Mouse (Mus musculus) forebrain, embryonic 12.5 days (tissue): ENCODE results near the gene Tbc1d10a. TPM values are rescaled to one million over a fixed set of nuclear protein-coding genes. Genes with fewer than 3 reads are reported as not detected.

Experiments used
- ATAC-seq: fragments of 200-750 bp; cut with Nextera tagmentation; 2 replicates; pipeline ENCODE4 v1.8.0; 2017; ENCODE audit warnings: moderate TSS enrichment; ENCODE audit not compliant: low FRiP score
- H3K27ac ChIP-seq: fragments of 300-500 bp; sonication (generic); 2 replicates; pipeline ENCODE4 v1.5.1; 2016; ENCODE audit warnings: mild to moderate bottlenecking
- H3K27me3 ChIP-seq: fragments of 300-500 bp; sonication (generic); 2 replicates; pipeline ENCODE4 v1.6.1; 2016; ENCODE audit warnings: mild to moderate bottlenecking
- H3K36me3 ChIP-seq: fragments of 300-500 bp; sonication (generic); replicated peaks from 2 replicates; pipeline ENCODE4 v1.6.1; 2016; ENCODE audit warnings: mild to moderate bottlenecking
- H3K4me1 ChIP-seq: fragments of 300-500 bp; sonication (generic); 2 replicates; pipeline ENCODE4 v1.6.1; 2016
- H3K4me2 ChIP-seq: fragments of 300-500 bp; sonication (generic); 2 replicates; pipeline ENCODE4 v1.6.1; 2016; ENCODE audit warnings: mild to moderate bottlenecking, moderate library complexity
- H3K4me3 ChIP-seq: fragments of 300-500 bp; sonication (generic); replicated peaks from 2 replicates; pipeline ENCODE4 v1.5.1; 2016; ENCODE audit warnings: mild to moderate bottlenecking
- H3K9ac ChIP-seq: fragments of 300-500 bp; sonication (generic); 2 replicates; pipeline ENCODE4 v1.6.1; 2016; ENCODE audit warnings: mild to moderate bottlenecking
- H3K9me3 ChIP-seq: fragments of 300-500 bp; sonication (generic); 2 replicates; pipeline ENCODE4 v1.6.1; 2016
- WGBS: fragments of 180-500 bp; shearing (Covaris S2); methylation state at CpG from one replicate; pipeline ENCODE4 v1.1.7; 2016; 5-methylcytosine and 5-hydroxymethylcytosine counted together
- polyA plus RNA-seq: library from polyadenylated mRNA; unstranded; fragments of >200 nt; fragmentation: Nextera tagmentation; extraction: Ambion mirVana; gene quantifications from 2 replicates; pipeline ENCODE4 v1.2.1, GENCODE M21; 2016

The Tbc1d10a gene
- polyA plus RNA-seq, 1 experiment from 2014 or later = 26.7 TPM

- Histone ChIP-seq H3K36me3 (no peaks in the 10 kb centered on the region), H3K9ac (no peak overlapping the region), H3K27ac (no peak overlapping the region), H3K4me1 (peaks cover 17% of the 10 kb centered on the region), H3K9me3 (no peaks in the 10 kb centered on the region), H3K27me3 (no peaks in the 10 kb centered on the region), H3K4me3 (no peak overlapping the region), H3K4me2 (no peak overlapping the region)
- WGBS = 87% methylated on average over 6 of the region's 6 CpGs
- no peak for ATAC-seq
Observed at GRCm38 (mm10) chr11:4189182-4189581, 2.6 kb downstream of the Tbc1d10a start.

DNA sequence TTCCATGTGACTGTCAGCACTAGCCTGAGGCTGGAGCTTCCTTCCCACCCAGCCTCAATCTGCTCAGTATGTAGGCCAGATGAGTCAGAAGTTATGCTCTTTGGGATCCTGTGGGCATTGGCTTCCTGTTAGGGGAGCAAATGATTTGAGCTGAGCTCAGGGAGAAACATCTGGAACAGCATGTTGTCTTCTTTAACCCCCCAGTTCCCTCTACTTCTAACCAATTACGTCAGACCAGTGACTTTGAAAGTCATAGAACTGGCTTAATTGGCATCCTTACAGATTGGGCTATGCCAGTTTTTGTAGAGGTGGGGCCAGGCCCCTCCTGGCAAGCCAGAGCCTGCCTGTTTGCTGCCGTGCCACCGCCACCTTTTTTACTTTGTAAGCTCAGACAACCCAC, 4.1 kb downstream of the Tbc1d10a start:
- no peak for ATAC-seq

GRCm38 (mm10) chr11:4192757-4193156, 6.2 kb downstream of the Tbc1d10a start:
- H3K4me3 ChIP-seq = no peak overlapping the region
- no peak overlapping the region for H3K4me2 ChIP-seq
- H3K27ac ChIP-seq = no peak overlapping the region
- no peaks in the 10 kb centered on the region for H3K9me3 ChIP-seq
- no peaks in the 10 kb centered on the region for H3K36me3 ChIP-seq
- no peak overlapping the region for H3K9ac ChIP-seq
- WGBS = 63% methylated on average over 3 of the region's 3 CpGs
- no peak for ATAC-seq
- H3K27me3 ChIP-seq = no peaks in the 10 kb centered on the region
- peaks cover 8% of the 10 kb centered on the region for H3K4me1 ChIP-seq

More for the DNA sequence above, 4.1 kb downstream of the Tbc1d10a start:
- Histone ChIP-seq H3K9ac (no peak overlapping the region), H3K27ac (no peak overlapping the region), H3K4me3 (no peak overlapping the region), H3K36me3 (no peaks in the 10 kb centered on the region), H3K4me1 (peaks cover 17% of the 10 kb centered on the region), H3K9me3 (no peaks in the 10 kb centered on the region), H3K4me2 (no peak overlapping the region), H3K27me3 (no peaks in the 10 kb centered on the region)
- 51% methylated on average over 3 of the region's 3 CpGs for WGBS

- H3K4me1 ChIP-seq = 0 out of 2 replicates have a peak, but pooled peaks cover 2% of the 10 kb centered on the region
- ATAC-seq = no peak
Observed at GRCm38 (mm10) chr11:4193420-4193819, 6.8 kb downstream of the Tbc1d10a start.

GRCm38 (mm10) chr11:4195597-4196031, 9.0 kb downstream of the Tbc1d10a start:
- Histone ChIP-seq H3K4me2 (no peak overlapping the region), H3K4me1 (no peaks in the 10 kb centered on the region), H3K27ac (no peak overlapping the region), H3K4me3 (no peak overlapping the region), H3K36me3 (no peaks in the 10 kb centered on the region), H3K27me3 (no peaks in the 10 kb centered on the region), H3K9me3 (no peaks in the 10 kb centered on the region), H3K9ac (no peak overlapping the region)
- ATAC-seq = no peak
- 88% methylated on average over 3 of the region's 3 CpGs for WGBS

More at GRCm38 (mm10) chr11:4193420-4193819, 6.8 kb downstream of the Tbc1d10a start:
- Histone ChIP-seq H3K27me3 (no peaks in the 10 kb centered on the region), H3K4me2 (no peak overlapping the region), H3K9me3 (no peaks in the 10 kb centered on the region), H3K27ac (no peak overlapping the region), H3K36me3 (no peaks in the 10 kb centered on the region), H3K4me3 (no peak overlapping the region), H3K9ac (no peak overlapping the region)

- WGBS = 87% methylated on average over 8 of the region's 8 CpGs
- Histone ChIP-seq H3K27me3 (no peaks in the 10 kb centered on the region), H3K36me3 (no peaks in the 10 kb centered on the region), H3K9me3 (no peaks in the 10 kb centered on the region), H3K9ac (no peak overlapping the region), H3K4me3 (no peak overlapping the region), H3K4me2 (no peak overlapping the region), H3K4me1 (no peaks in the 10 kb centered on the region), H3K27ac (no peak overlapping the region)
- no peak for ATAC-seq
Observed at GRCm38 (mm10) chr11:4196636-4197035, 10.0 kb downstream of the Tbc1d10a start.

GRCm38 (mm10) chr11:4197691-4198090, 11.1 kb downstream of the Tbc1d10a start:
- no peak for ATAC-seq
- Histone ChIP-seq H3K4me1 (no peaks in the 10 kb centered on the region), H3K9ac (no peak overlapping the region), H3K4me2 (no peak overlapping the region), H3K4me3 (no peak overlapping the region), H3K27ac (no peak overlapping the region), H3K36me3 (no peaks in the 10 kb centered on the region), H3K9me3 (no peaks in the 10 kb centered on the region), H3K27me3 (no peaks in the 10 kb centered on the region)
- WGBS = 75% methylated on average over 1 of the region's 1 CpGs

DNA sequence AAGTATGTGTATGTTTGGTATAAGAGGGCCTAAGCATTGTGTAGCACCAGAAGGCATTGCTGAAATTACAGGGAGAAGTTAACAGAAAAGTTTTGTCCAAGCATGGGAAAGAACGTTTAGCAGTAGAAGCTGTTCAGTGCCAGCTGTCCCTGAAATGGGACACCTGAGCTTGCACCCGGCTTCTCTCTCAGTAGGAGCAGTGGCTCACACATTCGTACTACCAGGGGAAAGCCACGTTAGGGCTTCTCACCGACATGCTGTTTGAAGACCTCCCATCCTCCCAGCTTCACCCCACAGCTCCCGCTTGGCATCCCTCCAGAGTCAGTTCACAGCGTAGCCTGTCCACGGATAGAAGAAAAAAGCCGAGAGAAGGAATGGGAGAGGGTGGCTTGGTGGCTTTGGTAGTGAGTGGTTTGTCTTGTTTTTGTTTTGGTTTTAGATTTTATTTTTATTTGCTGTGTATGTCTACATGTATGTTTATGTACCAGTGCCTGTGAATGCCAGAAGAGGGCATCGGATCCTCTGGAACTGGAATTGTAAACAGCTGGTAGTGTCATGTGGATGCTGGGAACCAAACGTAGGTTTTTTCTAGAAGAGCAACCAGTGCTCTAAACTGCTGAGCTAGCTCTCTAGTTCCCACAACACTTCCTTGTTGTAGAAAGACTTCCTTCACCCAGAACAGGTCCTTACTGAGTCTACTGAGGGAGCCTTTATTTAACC, 15.6 kb downstream of the Tbc1d10a start:
- no peak overlapping the region for H3K27ac ChIP-seq
- peaks cover 12% of the 10 kb centered on the region; the same call in 1 of the 2 replicates for H3K36me3 ChIP-seq
- no peaks in the 10 kb centered on the region for H3K27me3 ChIP-seq
- H3K4me3 ChIP-seq = no peak overlapping the region
- no peak overlapping the region for H3K4me2 ChIP-seq
- no peak for ATAC-seq
- no peak overlapping the region for H3K9ac ChIP-seq
- H3K4me1 ChIP-seq = no peaks in the 10 kb centered on the region
- WGBS = 83% methylated on average over 11 of the region's 11 CpGs
- no peaks in the 10 kb centered on the region for H3K9me3 ChIP-seq

DNA sequence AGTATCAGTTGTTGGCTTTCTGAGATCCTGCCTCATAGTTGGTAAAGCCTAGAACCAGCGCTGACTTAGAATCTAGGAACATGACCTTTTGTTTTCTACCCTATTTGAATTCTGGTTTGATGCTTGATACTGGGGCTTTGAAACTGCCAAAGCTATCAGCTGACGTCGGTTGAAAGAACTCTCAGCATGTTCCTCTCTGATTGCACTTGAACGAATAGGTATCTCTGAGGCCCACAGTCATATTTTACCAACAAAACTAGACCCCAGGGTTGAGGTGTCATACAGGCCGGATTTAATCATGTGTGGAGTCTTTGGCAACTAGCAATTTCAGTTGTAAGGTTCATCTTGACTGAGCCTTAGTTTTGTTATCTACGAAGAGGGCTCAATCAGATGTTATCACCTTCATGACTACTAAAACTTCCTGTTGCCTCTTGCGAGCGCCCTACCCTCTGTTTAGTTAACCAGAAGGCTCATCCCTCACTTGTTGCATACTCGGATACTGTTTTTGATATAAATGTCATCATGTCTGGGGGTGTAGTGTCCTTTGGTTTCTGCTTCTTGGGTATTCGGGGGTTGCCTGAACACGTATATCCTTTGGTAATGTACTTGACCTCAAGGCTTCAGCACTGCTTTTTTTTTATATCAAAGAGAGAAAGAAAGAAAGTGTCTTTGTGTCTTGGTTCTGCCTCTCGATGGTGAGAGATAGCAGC, 16.6 kb downstream of the Tbc1d10a start:
- H3K27ac ChIP-seq = no peak overlapping the region
- H3K4me3 ChIP-seq = no peak overlapping the region
- no peaks in the 10 kb centered on the region for H3K4me1 ChIP-seq
- WGBS = 85% methylated on average over 12 of the region's 12 CpGs
- no peak overlapping the region for H3K4me2 ChIP-seq
- H3K27me3 ChIP-seq = no peaks in the 10 kb centered on the region
- peaks cover 21% of the 10 kb centered on the region for H3K36me3 ChIP-seq
- no peak for ATAC-seq
- no peak overlapping the region for H3K9ac ChIP-seq
- no peaks in the 10 kb centered on the region for H3K9me3 ChIP-seq

- WGBS = 59% methylated on average over 2 of the region's 2 CpGs
- Histone ChIP-seq H3K4me2 (no peak overlapping the region), H3K4me1 (no peaks in the 10 kb centered on the region), H3K4me3 (no peak overlapping the region), H3K27me3 (no peaks in the 10 kb centered on the region), H3K36me3 (peaks cover 26% of the 10 kb centered on the region), H3K27ac (no peak overlapping the region), H3K9me3 (no peaks in the 10 kb centered on the region), H3K9ac (no peak overlapping the region; the same call in 1 of the 2 replicates)
- no peak for ATAC-seq
Observed at GRCm38 (mm10) chr11:4203705-4204074, 17.1 kb downstream of the Tbc1d10a start.

DNA sequence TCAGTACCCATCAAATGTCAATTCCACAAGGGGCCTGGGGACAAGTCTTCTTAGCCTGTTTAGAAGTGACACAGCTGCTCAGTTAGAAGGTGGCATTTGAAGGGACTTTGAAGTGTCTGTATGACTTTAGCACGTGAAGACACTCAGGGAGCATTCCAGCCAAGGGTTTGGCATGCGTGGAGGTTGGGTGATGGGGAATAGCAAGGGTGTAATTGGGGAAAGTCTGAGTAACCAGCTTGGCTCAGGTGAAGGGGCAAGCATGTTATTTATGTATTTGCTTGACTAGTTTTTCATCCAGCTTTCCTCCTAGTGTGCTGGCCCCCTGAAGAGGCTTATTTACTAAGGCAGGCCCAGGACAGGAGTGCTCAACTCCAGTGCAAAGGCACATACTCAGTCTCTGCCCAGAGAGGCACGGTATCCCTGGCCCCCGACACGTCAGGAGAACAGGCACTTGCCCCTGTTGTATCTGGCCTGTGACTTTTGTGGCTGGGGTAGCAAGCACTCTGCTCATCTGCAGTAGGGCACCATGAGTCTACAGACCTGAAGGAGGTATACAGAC, 18.6 kb downstream of the Tbc1d10a start:
- H3K27ac ChIP-seq = no peak overlapping the region
- peaks cover 36% of the 10 kb centered on the region for H3K36me3 ChIP-seq
- ATAC-seq = no peak
- no peak overlapping the region for H3K4me2 ChIP-seq
- H3K4me1 ChIP-seq = no peaks in the 10 kb centered on the region
- H3K27me3 ChIP-seq = no peaks in the 10 kb centered on the region
- H3K9me3 ChIP-seq = no peaks in the 10 kb centered on the region
- 89% methylated on average over 5 of the region's 5 CpGs for WGBS
- H3K9ac ChIP-seq = no peak overlapping the region
- H3K4me3 ChIP-seq = no peak overlapping the region

DNA sequence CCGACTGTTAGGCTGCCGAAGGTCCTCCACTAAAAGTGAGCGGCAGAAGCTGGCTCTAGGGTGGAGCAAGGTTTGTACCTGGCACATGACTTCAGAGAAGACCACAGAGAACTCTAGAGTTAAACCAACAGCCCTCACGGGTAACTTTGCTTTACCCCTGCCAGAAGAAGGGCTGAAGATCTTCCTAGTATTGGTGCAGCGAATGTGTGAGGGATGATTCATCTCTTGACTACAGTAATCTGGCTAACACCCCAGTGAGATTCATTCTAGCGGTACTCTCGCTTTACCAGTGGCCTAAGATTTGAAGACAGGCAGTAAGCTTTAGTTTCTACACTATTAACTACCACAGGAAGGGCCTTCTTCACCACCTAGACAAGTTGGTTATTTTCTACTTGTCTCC, 19.4 kb downstream of the Tbc1d10a start:
- no peak overlapping the region for H3K27ac ChIP-seq
- H3K9ac ChIP-seq = no peak overlapping the region
- no peak for ATAC-seq
- no peaks in the 10 kb centered on the region for H3K4me1 ChIP-seq
- no peaks in the 10 kb centered on the region for H3K9me3 ChIP-seq
- no peak overlapping the region for H3K4me3 ChIP-seq
- no peaks in the 10 kb centered on the region for H3K27me3 ChIP-seq
- 87% methylated on average over 7 of the region's 7 CpGs for WGBS
- no peak overlapping the region for H3K4me2 ChIP-seq
- peaks cover 43% of the 10 kb centered on the region for H3K36me3 ChIP-seq
